Mouse (Mus musculus) stomach, postnatal 0 days (tissue): ENCODE data around the gene F2.

Source experiments
- CTCF ChIP-seq: IDR thresholded peaks from 2 replicates; pipeline ENCODE4 v1.5.1; 2016; ENCODE audit warnings: antibody characterized with exemption, low read depth, mild to moderate bottlenecking, moderate library complexity
- EP300 ChIP-seq: optimal IDR thresholded peaks from 2 replicates; pipeline ENCODE3; 2016; ENCODE audit warnings: antibody characterized with exemption

GRCm38 (mm10) chr2:91682850-91683249 lies 46.6 kb upstream of the F2 start:
- TF ChIP-seq CTCF (peak; percentile 77), EP300 (no peak)
